Mouse (Mus musculus): ENCODE data around the gene Gcnt1. TPM values are rescaled to one million over a fixed set of nuclear protein-coding genes. Genes with fewer than 3 reads are reported as not detected.

Gcnt1 gene
- polyA plus RNA-seq, 1 experiment from 2014 or later, result 6.2 TPM

DNA sequence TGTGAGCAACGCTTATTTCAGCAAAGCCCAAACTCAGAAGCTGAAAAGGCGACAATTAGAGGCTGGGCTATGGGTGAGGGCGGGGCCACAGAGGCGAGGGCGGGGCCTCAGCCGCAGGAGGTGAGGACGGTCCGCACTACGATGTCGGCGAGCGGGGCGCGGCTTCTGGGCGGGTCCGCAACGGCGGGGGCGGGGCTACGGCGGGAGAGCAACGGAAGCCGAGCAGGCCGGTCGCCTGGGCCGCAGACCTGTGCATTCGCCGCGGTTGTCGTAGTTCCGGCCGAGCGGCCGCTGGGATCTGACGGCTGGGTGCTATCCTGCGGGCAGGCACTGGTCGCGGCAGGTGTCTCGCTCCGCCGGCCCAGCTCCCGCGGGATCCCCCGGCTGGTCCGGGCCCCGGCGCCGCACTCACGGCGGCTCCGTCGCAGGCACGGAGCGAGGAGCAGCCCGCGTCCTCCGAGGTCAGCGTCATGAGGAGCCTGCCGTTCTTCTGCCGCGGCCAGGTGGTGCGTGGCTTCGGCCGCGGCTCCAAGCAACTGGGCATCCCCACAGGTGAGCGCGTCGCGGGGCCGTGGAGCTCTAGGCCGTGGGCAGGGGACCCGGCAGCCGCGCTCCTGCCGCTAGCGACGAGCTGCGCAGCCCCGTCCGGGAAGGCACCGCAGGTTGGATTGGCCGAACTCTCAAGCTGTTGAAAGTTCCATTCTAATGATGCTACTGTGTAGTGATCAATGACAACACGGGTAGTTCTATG is 21.4 kb upstream of the Gcnt1 start, which contains the start of gene Rfk:
Rfk (plus strand) TSS at position 203 of the 751 bp plus-strand sequence.
- ATAC-seq (replicated peaks; ENCODE audit: insufficient number of reproducible peaks, insufficient read depth, low FRiP score, low read depth), result peak; percentile 97
- WGBS, result under 1% methylated on average over 80 of the region's 83 CpGs
- H3K4me2 ChIP-seq, result peak within 1 kb of the TSS; percentile 67
- no peaks in the 10 kb centered on the region for H3K9me3 ChIP-seq (replicated peaks)
- peaks cover 6% of the 10 kb centered on the region for H3K36me3 ChIP-seq
- peak within 1 kb of the TSS; percentile 84 for H3K27ac ChIP-seq
- H3K4me3 ChIP-seq, result peak within 1 kb of the TSS; percentile 97
- H3K27me3 ChIP-seq, result no peaks in the 10 kb centered on the region
- peak within 1 kb of the TSS; percentile 94 for H3K9ac ChIP-seq
- peaks cover 14% of the 10 kb centered on the region for H3K4me1 ChIP-seq (replicated peaks)

DNA sequence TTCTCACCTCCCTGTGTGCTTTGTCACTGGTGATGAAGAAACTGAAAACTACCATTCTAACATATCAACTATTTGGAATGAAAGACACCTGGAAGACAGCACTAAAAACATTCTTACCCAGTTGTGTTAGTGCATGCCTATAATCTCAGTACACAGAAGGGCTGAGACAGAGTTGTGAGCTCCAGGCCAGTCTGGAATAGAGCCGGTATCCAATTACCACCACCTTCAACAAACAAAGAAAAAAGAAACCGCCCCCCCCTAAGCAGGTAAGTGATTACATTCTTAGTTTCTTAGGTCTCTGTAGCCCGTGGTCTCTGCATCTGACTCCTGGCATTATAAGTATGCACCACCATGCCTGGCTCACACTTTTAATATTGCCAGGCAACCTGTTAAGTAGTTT is 20.2 kb upstream of the Gcnt1 start:
- H3K27ac ChIP-seq, result no peak overlapping the region
- H3K4me2 ChIP-seq, result peak overlapping the region; percentile 67
- no peak overlapping the region for H3K9ac ChIP-seq
- no peaks in the 10 kb centered on the region for H3K36me3 ChIP-seq
- 22% methylated on average over 3 of the region's 3 CpGs for WGBS
- H3K4me1 ChIP-seq (replicated peaks), result peaks cover 14% of the 10 kb centered on the region
- peak overlapping the region; percentile 97; the same call in 1 of the 2 replicates for H3K4me3 ChIP-seq
- H3K27me3 ChIP-seq, result no peaks in the 10 kb centered on the region
- ATAC-seq (replicated peaks; ENCODE audit: insufficient number of reproducible peaks, insufficient read depth, low FRiP score, low read depth), result no peak
- H3K9me3 ChIP-seq (replicated peaks), result no peaks in the 10 kb centered on the region

DNA sequence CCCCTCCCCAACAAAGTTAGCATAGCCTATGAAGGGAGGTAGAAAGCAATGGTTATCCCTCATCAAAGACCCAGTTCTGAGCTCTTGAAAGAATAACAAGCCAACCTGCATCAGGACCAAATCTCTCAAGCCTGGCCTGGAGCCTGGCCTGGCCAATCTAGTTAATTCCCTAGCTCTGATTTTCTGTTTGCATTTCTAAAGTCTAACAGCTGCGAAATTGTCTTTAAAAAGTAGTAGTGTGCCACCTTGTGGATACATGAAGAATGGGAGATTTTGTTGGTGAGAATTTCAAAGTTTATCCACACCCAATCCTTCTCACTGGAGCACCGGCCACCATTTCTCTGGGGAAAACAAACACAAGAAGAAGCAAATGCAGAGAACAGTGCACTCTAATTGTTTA is 15.8 kb upstream of the Gcnt1 start:
- H3K36me3 ChIP-seq, result no peaks in the 10 kb centered on the region
- no peak for ATAC-seq (replicated peaks; ENCODE audit: insufficient number of reproducible peaks, insufficient read depth, low FRiP score, low read depth)
- no peaks in the 10 kb centered on the region for H3K9me3 ChIP-seq (replicated peaks)
- no peaks in the 10 kb centered on the region for H3K27me3 ChIP-seq
- H3K27ac ChIP-seq, result no peak overlapping the region
- 10% methylated on average over 2 of the region's 2 CpGs for WGBS
- H3K9ac ChIP-seq, result no peak overlapping the region
- peaks cover 4% of the 10 kb centered on the region; the same call in 1 of the 2 replicates for H3K4me1 ChIP-seq (replicated peaks)
- H3K4me3 ChIP-seq, result no peak overlapping the region
- H3K4me2 ChIP-seq, result no peak overlapping the region

DNA sequence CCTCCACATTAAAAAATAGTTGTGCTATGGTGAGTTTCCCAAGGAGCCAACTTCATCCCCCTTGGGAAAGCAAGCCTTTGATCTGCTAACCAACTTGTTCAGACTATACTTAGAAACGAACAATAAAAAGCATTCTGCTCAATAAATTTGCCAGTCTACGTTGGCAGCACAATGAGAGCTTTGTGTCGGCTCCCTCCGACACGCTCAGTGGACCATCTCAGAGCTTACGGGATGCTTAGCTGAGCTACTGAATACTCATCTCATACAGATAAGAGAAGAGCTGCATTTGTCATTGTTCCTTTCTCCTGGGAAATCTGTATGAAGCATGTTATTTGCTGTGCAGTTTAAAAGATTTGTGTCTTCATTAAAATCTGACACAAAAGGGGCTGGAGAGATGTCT is 13.8 kb upstream of the Gcnt1 start:
- Histone ChIP-seq H3K4me1 (replicated peaks) (no peaks in the 10 kb centered on the region), H3K27ac (no peak overlapping the region), H3K9me3 (replicated peaks) (no peaks in the 10 kb centered on the region), H3K36me3 (no peaks in the 10 kb centered on the region), H3K4me2 (no peak overlapping the region), H3K4me3 (no peak overlapping the region), H3K27me3 (no peaks in the 10 kb centered on the region), H3K9ac (no peak overlapping the region)
- WGBS, result 75% methylated on average over 6 of the region's 6 CpGs
- no peak for ATAC-seq (replicated peaks; ENCODE audit: insufficient number of reproducible peaks, insufficient read depth, low FRiP score, low read depth)

DNA sequence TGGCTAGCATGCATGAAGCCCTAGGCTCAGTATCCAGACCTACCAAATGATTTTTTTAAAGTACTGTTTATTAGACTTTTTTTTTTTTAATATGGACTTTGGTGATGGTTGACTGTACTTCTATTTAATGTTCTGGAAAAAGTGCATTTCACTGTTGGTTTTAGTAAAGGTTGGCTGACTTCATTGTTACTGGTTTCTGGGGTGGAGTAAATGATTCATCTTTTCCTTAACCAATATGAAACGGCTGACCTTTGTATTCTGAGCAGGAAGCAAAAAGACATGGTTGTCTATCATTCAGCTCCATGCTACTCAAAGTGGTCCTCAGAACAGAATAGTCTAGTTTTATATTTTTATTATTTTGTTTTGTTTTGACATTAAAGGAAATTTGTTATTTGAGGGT is 12.8 kb upstream of the Gcnt1 start:
- H3K36me3 ChIP-seq, result no peaks in the 10 kb centered on the region
- no peak overlapping the region for H3K9ac ChIP-seq
- 75% methylated on average over 1 of the region's 1 CpGs for WGBS
- H3K27me3 ChIP-seq, result no peaks in the 10 kb centered on the region
- H3K9me3 ChIP-seq (replicated peaks), result no peaks in the 10 kb centered on the region
- no peak overlapping the region for H3K4me2 ChIP-seq
- no peak overlapping the region for H3K4me3 ChIP-seq
- no peak overlapping the region for H3K27ac ChIP-seq
- no peak for ATAC-seq (replicated peaks; ENCODE audit: insufficient number of reproducible peaks, insufficient read depth, low FRiP score, low read depth)
- no peaks in the 10 kb centered on the region for H3K4me1 ChIP-seq (replicated peaks)

DNA sequence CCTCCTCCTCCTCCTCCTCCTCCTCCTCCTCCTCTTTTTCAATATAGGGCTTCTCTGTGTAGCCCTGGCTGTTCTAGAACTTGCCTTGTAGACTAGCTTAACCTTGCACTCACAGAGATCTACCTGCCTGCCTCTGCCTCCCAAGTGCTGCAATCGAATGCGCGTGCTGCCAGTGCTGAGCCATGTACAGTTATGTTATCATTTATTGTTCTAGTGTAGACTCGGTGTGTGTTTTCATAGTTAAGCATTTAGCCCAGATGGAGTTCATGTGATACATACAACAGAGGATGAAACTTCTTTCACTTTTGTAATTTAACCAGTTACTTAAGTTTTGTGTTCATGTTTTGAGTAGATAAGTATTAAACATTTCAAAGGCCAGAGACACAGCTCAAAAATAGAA is 12.4 kb upstream of the Gcnt1 start:
- H3K27me3 ChIP-seq, result no peaks in the 10 kb centered on the region
- H3K27ac ChIP-seq, result no peak overlapping the region
- H3K4me3 ChIP-seq, result no peak overlapping the region
- no peak overlapping the region for H3K4me2 ChIP-seq
- WGBS, result 87% methylated on average over 4 of the region's 4 CpGs
- no peak for ATAC-seq (replicated peaks; ENCODE audit: insufficient number of reproducible peaks, insufficient read depth, low FRiP score, low read depth)
- no peak overlapping the region for H3K9ac ChIP-seq
- H3K4me1 ChIP-seq (replicated peaks), result no peaks in the 10 kb centered on the region
- no peaks in the 10 kb centered on the region for H3K36me3 ChIP-seq
- no peaks in the 10 kb centered on the region for H3K9me3 ChIP-seq (replicated peaks)

DNA sequence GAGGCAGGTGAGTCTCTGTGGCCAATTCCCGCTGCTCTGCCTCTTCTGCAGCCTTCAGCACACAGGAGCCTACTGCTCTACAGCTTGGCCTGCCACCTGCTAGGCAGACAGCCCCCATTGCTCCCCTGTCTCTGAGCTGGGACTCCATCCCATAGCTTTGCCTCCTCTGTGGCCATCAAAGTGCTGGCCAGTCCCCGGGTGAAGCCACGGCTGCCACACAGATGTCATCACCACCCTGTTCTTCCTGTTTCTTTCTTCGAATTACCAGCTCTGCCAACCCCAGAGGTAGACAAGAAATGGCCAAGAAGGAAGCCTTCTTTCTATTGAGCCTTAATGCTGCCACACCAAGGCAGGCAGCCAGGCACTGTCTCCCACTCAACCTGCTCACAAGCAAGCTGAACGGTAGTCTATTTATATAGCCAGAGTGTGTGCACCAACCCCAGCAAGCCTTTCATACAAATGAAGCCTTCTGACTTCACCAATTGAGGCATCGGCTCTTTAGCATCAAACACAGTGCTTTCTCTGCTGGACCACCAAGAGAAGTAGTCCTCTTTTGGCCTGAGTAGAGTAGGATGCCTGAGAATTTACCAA is 10.3 kb upstream of the Gcnt1 start:
- no peak for ATAC-seq (replicated peaks; ENCODE audit: insufficient number of reproducible peaks, insufficient read depth, low FRiP score, low read depth)
- no peak overlapping the region for H3K4me3 ChIP-seq
- no peaks in the 10 kb centered on the region for H3K4me1 ChIP-seq (replicated peaks)
- no peak overlapping the region for H3K9ac ChIP-seq
- H3K9me3 ChIP-seq (replicated peaks), result no peaks in the 10 kb centered on the region
- H3K27ac ChIP-seq, result no peak overlapping the region
- WGBS, result 72% methylated on average over 6 of the region's 6 CpGs
- H3K27me3 ChIP-seq, result no peaks in the 10 kb centered on the region
- no peak overlapping the region for H3K4me2 ChIP-seq
- H3K36me3 ChIP-seq, result no peaks in the 10 kb centered on the region

DNA sequence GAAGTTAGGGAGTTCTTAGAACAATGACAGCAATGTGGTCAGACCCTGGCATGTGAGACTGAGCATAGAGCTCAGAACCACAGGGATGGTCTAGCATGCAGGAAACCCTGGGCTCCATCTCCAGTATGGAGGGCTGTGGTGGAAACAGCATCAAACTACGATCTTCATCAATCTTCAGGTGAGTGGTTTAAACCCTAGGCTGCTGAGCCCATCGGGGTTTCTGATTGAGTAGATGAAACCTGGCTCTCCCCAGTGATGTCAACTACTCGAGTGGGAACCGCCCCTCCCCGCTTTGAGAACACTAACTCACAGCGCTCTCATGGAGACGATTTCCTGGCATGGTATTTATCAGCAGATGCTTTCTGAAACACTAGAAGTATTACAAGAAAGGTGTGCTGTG is 7.9 kb upstream of the Gcnt1 start:
- no peaks in the 10 kb centered on the region for H3K9me3 ChIP-seq (replicated peaks)
- WGBS, result 51% methylated on average over 7 of the region's 7 CpGs
- no peak overlapping the region for H3K9ac ChIP-seq
- no peak overlapping the region for H3K27ac ChIP-seq
- no peak for ATAC-seq (replicated peaks; ENCODE audit: insufficient number of reproducible peaks, insufficient read depth, low FRiP score, low read depth)
- no peak overlapping the region for H3K4me2 ChIP-seq
- no peaks in the 10 kb centered on the region for H3K27me3 ChIP-seq
- no peak overlapping the region for H3K4me3 ChIP-seq
- no peaks in the 10 kb centered on the region for H3K4me1 ChIP-seq (replicated peaks)
- H3K36me3 ChIP-seq, result no peaks in the 10 kb centered on the region

DNA sequence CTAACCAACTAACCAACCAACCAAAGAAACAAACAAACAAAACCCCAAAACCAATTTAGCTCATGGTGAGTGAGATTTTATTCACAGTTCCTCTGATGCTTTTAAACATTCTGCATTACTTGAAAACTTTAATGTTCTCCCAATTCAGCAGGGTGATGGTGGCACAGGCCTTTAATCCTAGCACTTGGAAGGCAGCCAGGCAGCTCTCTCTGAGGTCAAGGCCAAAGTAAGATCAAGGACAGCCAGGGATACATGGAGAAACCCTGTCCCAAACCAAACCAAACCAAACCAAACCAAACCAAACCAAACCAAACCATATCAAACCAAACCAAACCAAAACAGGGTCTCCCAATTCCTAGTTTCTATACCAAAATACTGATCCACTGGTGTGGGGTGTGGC is 6.2 kb upstream of the Gcnt1 start:
- no peaks in the 10 kb centered on the region for H3K36me3 ChIP-seq
- H3K27me3 ChIP-seq, result no peaks in the 10 kb centered on the region
- no peaks in the 10 kb centered on the region for H3K9me3 ChIP-seq (replicated peaks)
- no peak for ATAC-seq (replicated peaks; ENCODE audit: insufficient number of reproducible peaks, insufficient read depth, low FRiP score, low read depth)
- no peak overlapping the region for H3K4me3 ChIP-seq
- no peak overlapping the region for H3K9ac ChIP-seq
- no peak overlapping the region for H3K4me2 ChIP-seq
- no peak overlapping the region for H3K27ac ChIP-seq
- no peaks in the 10 kb centered on the region for H3K4me1 ChIP-seq (replicated peaks)

DNA sequence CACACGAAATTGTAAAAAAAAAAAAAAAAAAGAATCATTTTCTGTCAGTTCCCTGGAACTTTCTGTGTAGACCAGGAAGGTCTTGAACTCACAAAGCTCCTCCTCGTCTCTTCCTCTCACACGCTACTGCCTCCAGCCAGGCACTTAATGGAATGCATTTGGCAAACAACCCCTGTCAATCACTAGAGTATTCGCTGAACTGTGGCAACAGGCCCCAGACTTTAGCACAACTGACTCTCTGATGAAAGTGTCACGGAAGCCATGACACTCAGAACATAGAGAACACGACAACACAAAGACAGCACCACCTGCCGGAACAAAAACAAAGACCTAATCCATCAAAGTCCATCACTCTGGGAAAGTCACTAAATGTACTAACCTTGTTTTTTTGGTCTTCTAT is 3.1 kb downstream of the Gcnt1 start:
- no peaks in the 10 kb centered on the region for H3K27me3 ChIP-seq
- 59% methylated on average over 7 of the region's 7 CpGs for WGBS
- H3K4me3 ChIP-seq, result no peak overlapping the region
- no peak overlapping the region for H3K27ac ChIP-seq
- H3K36me3 ChIP-seq, result no peaks in the 10 kb centered on the region
- H3K4me1 ChIP-seq (replicated peaks), result no peaks in the 10 kb centered on the region
- no peak for ATAC-seq (replicated peaks; ENCODE audit: insufficient number of reproducible peaks, insufficient read depth, low FRiP score, low read depth)
- no peaks in the 10 kb centered on the region for H3K9me3 ChIP-seq (replicated peaks)
- no peak overlapping the region for H3K4me2 ChIP-seq
- no peak overlapping the region for H3K9ac ChIP-seq

DNA sequence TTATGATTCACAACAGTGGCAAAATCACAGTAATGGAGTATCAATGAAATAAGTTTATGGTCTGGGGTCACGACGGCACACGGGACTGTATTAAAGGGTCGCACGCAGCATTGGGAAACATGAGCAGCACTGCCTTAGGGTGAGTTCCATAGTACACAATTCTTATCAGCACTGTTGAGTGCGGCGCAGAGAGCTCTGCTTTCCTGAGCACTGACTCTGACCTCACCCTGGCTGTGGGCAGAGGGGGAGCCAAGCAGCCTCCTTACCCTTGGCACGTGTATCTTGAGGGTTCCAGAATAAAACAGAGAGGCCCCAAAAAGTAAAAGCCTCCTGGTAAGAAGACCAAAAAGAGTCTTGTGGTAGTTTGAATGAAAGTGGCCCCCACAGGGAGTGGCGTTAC is 4.1 kb downstream of the Gcnt1 start:
- no peak for ATAC-seq (replicated peaks; ENCODE audit: insufficient number of reproducible peaks, insufficient read depth, low FRiP score, low read depth)

More for the DNA sequence above, 4.1 kb downstream of the Gcnt1 start:
- 49% methylated on average over 9 of the region's 9 CpGs for WGBS
- H3K4me1 ChIP-seq (replicated peaks), result no peaks in the 10 kb centered on the region
- no peaks in the 10 kb centered on the region for H3K27me3 ChIP-seq
- no peak overlapping the region for H3K4me2 ChIP-seq
- no peak overlapping the region for H3K4me3 ChIP-seq
- H3K36me3 ChIP-seq, result no peaks in the 10 kb centered on the region
- H3K27ac ChIP-seq, result no peak overlapping the region
- no peak overlapping the region for H3K9ac ChIP-seq
- H3K9me3 ChIP-seq (replicated peaks), result no peaks in the 10 kb centered on the region

Measured in heart, embryonic 15.5 days (tissue).